Mouse (Mus musculus): ENCODE data around the gene Iqgap2.

GRCm38 (mm10) chr13:95696120-95696653 is 195.5 kb downstream of the Iqgap2 start:
- TF ChIP-seq CTCF (IDR thresholded peaks at IDR 0.05; ENCODE audit: control insufficient read depth, insufficient read depth, low read length) (no peak), POLR2A (IDR thresholded peaks at IDR 0.05; ENCODE audit: borderline replicate concordance, control insufficient read depth, low read depth, low read length) (no peak)

All from bone marrow, adult 2 months (tissue).